Mouse (Mus musculus): ENCODE results near the gene Nanos1. TPM values are rescaled to one million over a fixed set of nuclear protein-coding genes. Genes with fewer than 3 reads are reported as not detected.

The Nanos1 gene
- polyA plus RNA-seq, 1 experiment from 2014 or later = 0.87 TPM

- Histone ChIP-seq H3K36me3 (ENCODE audit: control insufficient read depth, insufficient read depth) (no peaks in the 10 kb centered on the region), H3K4me2 (ENCODE audit: low read depth, low read length) (no peak overlapping the region), H3K4me3 (ENCODE audit: low read depth, low read length) (no peak overlapping the region), H3K4me1 (ENCODE audit: control insufficient read depth, low read depth, low read length) (peaks cover 22% of the 10 kb centered on the region), H3K9me3 (replicated peaks; ENCODE audit: control insufficient read depth, low read length) (no peaks in the 10 kb centered on the region), H3K27me3 (ENCODE audit: control insufficient read depth, insufficient read depth, low read depth, low read length) (no peaks in the 10 kb centered on the region), H3K9ac (ENCODE audit: low read depth, low read length) (no peak overlapping the region), H3K27ac (ENCODE audit: low read length) (peak overlapping the region; percentile 67; the same call in 1 of the 2 replicates)
- WGBS (ENCODE audit: insufficient replicate concordance) = 81% methylated on average over 2 of the region's 2 CpGs
- peak; percentile 1; the same call in 1 of the 2 replicates for ATAC-seq (ENCODE audit: low read depth)
These were observed 39.5 kb downstream of the Nanos1 start for GRCm38 (mm10) chr19:60795244-60795643.

- WGBS (ENCODE audit: insufficient replicate concordance) = 80% methylated on average over 2 of the region's 2 CpGs
These were observed 41.6 kb downstream of the Nanos1 start for GRCm38 (mm10) chr19:60797415-60797814.

GRCm38 (mm10) chr19:60799867-60800569 is 44.2 kb downstream of the Nanos1 start:
- Histone ChIP-seq H3K9ac (ENCODE audit: low read depth, low read length) (no peak overlapping the region), H3K4me2 (ENCODE audit: low read depth, low read length) (peak overlapping the region; percentile 52), H3K4me3 (ENCODE audit: low read depth, low read length) (no peak overlapping the region), H3K36me3 (ENCODE audit: control insufficient read depth, insufficient read depth) (no peaks in the 10 kb centered on the region), H3K4me1 (ENCODE audit: control insufficient read depth, low read depth, low read length) (peaks cover 25% of the 10 kb centered on the region), H3K27me3 (ENCODE audit: control insufficient read depth, insufficient read depth, low read depth, low read length) (no peaks in the 10 kb centered on the region), H3K9me3 (replicated peaks; ENCODE audit: control insufficient read depth, low read length) (no peaks in the 10 kb centered on the region), H3K27ac (ENCODE audit: low read length) (peak overlapping the region; percentile 89)
- WGBS (ENCODE audit: insufficient replicate concordance) = 25% methylated on average over 7 of the region's 7 CpGs
- peak; percentile 85 for ATAC-seq (ENCODE audit: low read depth)

More at GRCm38 (mm10) chr19:60797415-60797814, 41.6 kb downstream of the Nanos1 start:
- Histone ChIP-seq H3K4me3 (ENCODE audit: low read depth, low read length) (no peak overlapping the region), H3K4me2 (ENCODE audit: low read depth, low read length) (no peak overlapping the region), H3K27ac (ENCODE audit: low read length) (no peak overlapping the region), H3K27me3 (ENCODE audit: control insufficient read depth, insufficient read depth, low read depth, low read length) (no peaks in the 10 kb centered on the region), H3K36me3 (ENCODE audit: control insufficient read depth, insufficient read depth) (no peaks in the 10 kb centered on the region), H3K9ac (ENCODE audit: low read depth, low read length) (no peak overlapping the region), H3K4me1 (ENCODE audit: control insufficient read depth, low read depth, low read length) (peaks cover 25% of the 10 kb centered on the region), H3K9me3 (replicated peaks; ENCODE audit: control insufficient read depth, low read length) (no peaks in the 10 kb centered on the region)
- ATAC-seq (ENCODE audit: low read depth) = no peak

- no peak overlapping the region for H3K27ac ChIP-seq (ENCODE audit: low read length)
- H3K9ac ChIP-seq (ENCODE audit: low read depth, low read length) = no peak overlapping the region
- H3K36me3 ChIP-seq (ENCODE audit: control insufficient read depth, insufficient read depth) = no peaks in the 10 kb centered on the region
- no peak overlapping the region for H3K4me2 ChIP-seq (ENCODE audit: low read depth, low read length)
- H3K4me3 ChIP-seq (ENCODE audit: low read depth, low read length) = no peak overlapping the region
- 32% methylated on average over 2 of the region's 2 CpGs for WGBS (ENCODE audit: insufficient replicate concordance)
- H3K9me3 ChIP-seq (replicated peaks; ENCODE audit: control insufficient read depth, low read length) = no peaks in the 10 kb centered on the region
- H3K27me3 ChIP-seq (ENCODE audit: control insufficient read depth, insufficient read depth, low read depth, low read length) = no peaks in the 10 kb centered on the region
- peaks cover 11% of the 10 kb centered on the region for H3K4me1 ChIP-seq (ENCODE audit: control insufficient read depth, low read depth, low read length)
- no peak for ATAC-seq (ENCODE audit: low read depth)
These were observed 49.1 kb downstream of the Nanos1 start for GRCm38 (mm10) chr19:60804903-60805302.

Small RNAs within 50 kb of the gene (microRNA-seq; reads per million reads assigned to microRNA genes)
- gene mmu-mir-3084-1 = not detected

Other genes with a start within 250 kb of the Nanos1 start
- gene Cacul1, start 175.0 kb upstream of the Nanos1 start, polyA plus RNA-seq (2015; fragmentation: Nextera tagmentation; extraction: Ambion mirVana) = 5.8 and 6.3 TPM in 2 replicates
- 73.8 and 74.4 TPM in 2 replicates for gene Eif3a, start 34.7 kb downstream of the Nanos1 start, polyA plus RNA-seq (2015; fragmentation: Nextera tagmentation; extraction: Ambion mirVana)
- gene Fam45a, start 55.6 kb downstream of the Nanos1 start, polyA plus RNA-seq (2015; fragmentation: Nextera tagmentation; extraction: Ambion mirVana) = 21.0 and 21.1 TPM in 2 replicates
- gene Sfxn4, start 105.5 kb downstream of the Nanos1 start, polyA plus RNA-seq (2015; fragmentation: Nextera tagmentation; extraction: Ambion mirVana) = 0.76 and 0.81 TPM in 2 replicates
- gene Prdx3, start 118.6 kb downstream of the Nanos1 start, polyA plus RNA-seq (2015; fragmentation: Nextera tagmentation; extraction: Ambion mirVana) = 326 and 354 TPM in 2 replicates
- gene Grk5, start 133.8 kb downstream of the Nanos1 start, polyA plus RNA-seq (2015; fragmentation: Nextera tagmentation; extraction: Ambion mirVana) = 0.56 and 0.72 TPM in 2 replicates

Data from liver, embryonic 16.5 days (tissue).